Mouse (Mus musculus): ENCODE data around the gene Srd5a3. TPM values are rescaled to one million over a fixed set of nuclear protein-coding genes. Genes with fewer than 3 reads are reported as not detected.

Srd5a3 gene
- polyA plus RNA-seq, 1 experiment = 12.0 TPM

DNA sequence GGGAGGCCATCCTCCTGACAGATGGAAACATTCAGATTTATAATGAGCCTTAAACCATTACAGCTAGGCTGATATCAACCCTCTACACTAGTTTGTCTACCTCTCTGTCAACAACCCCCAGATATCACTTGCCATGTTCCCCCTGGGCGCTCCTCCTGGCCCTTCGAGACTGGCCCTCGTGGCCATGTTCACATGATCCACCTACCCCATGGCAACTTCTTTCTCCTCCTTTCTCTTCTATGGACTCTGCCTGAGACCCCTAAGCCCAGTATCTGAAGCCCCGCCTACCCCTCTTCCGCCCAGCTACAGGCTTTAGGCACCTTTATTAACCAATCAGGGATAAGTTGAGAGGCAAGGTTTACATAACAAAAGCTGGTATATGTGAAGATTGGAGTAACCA lies 39.7 kb downstream of the Srd5a3 start:
- H3K36me3 ChIP-seq (ENCODE audit: control insufficient read depth, insufficient read depth) = no peaks in the 10 kb centered on the region
- H3K79me2 ChIP-seq (ENCODE audit: control insufficient read depth, insufficient read depth) = peaks cover 5% of the 10 kb centered on the region
- TF ChIP-seq POLR2A (IDR thresholded peaks at IDR 0.05; ENCODE audit: insufficient read length, low read depth) (no peak), POLR2AphosphoS2 (IDR thresholded peaks at IDR 0.05; ENCODE audit: insufficient read length, low read depth) (no peak), CEBPB (IDR thresholded peaks at IDR 0.05; ENCODE audit: insufficient read depth, poor library complexity, severe bottlenecking) (no peak), REST (IDR thresholded peaks at IDR 0.05; ENCODE audit: insufficient read depth, insufficient read length) (no peak), TCF12 (IDR thresholded peaks at IDR 0.05; ENCODE audit: insufficient read depth, poor library complexity, severe bottlenecking) (no peak), TCF3 (IDR thresholded peaks at IDR 0.05; ENCODE audit: insufficient read length, low read depth) (no peak), USF1 (IDR thresholded peaks at IDR 0.05; ENCODE audit: low read depth) (no peak)
- H3K4me2 ChIP-seq (ENCODE audit: low read depth) = no peak overlapping the region
- H3K27me3 ChIP-seq (ENCODE audit: control insufficient read depth, insufficient read depth, insufficient read length) = no peaks in the 10 kb centered on the region
- H3ac ChIP-seq (ENCODE audit: control insufficient read depth, insufficient read length) = no peak overlapping the region
- no peak overlapping the region for H3K4me3 ChIP-seq

GRCm38 (mm10) chr5:76182326-76182725 lies 42.3 kb downstream of the Srd5a3 start:
- Histone ChIP-seq H3K27me3 (ENCODE audit: control insufficient read depth, insufficient read depth, insufficient read length) (no peaks in the 10 kb centered on the region), H3K79me2 (ENCODE audit: control insufficient read depth, insufficient read depth) (peaks cover 31% of the 10 kb centered on the region), H3K36me3 (ENCODE audit: control insufficient read depth, insufficient read depth) (no peaks in the 10 kb centered on the region), H3K4me3 (no peak overlapping the region), H3K4me2 (ENCODE audit: low read depth) (no peak overlapping the region), H3ac (ENCODE audit: control insufficient read depth, insufficient read length) (no peak overlapping the region)
- no peak for TF ChIP-seq TCF12 (IDR thresholded peaks at IDR 0.05; ENCODE audit: insufficient read depth, poor library complexity, severe bottlenecking)
- TF ChIP-seq MAX (IDR thresholded peaks at IDR 0.05; ENCODE audit: low read depth) = no peak
- no peak for TF ChIP-seq USF1 (IDR thresholded peaks at IDR 0.05; ENCODE audit: low read depth)
- no peak for TF ChIP-seq POLR2A (IDR thresholded peaks at IDR 0.05; ENCODE audit: insufficient read length, low read depth)
- no peak for TF ChIP-seq MYOG (IDR thresholded peaks at IDR 0.05; ENCODE audit: control insufficient read depth in 1 of 3, insufficient read depth in 1 of 3, insufficient read length in 2 of 3, low read depth in 2 of 3)
- no peak for TF ChIP-seq REST (IDR thresholded peaks at IDR 0.05; ENCODE audit: insufficient read depth, insufficient read length)
- TF ChIP-seq SRF (IDR thresholded peaks at IDR 0.05; ENCODE audit: control insufficient read depth, insufficient read length, low read depth) = no peak

- H3K27me3 ChIP-seq (ENCODE audit: control insufficient read depth, insufficient read depth, insufficient read length) = no peaks in the 10 kb centered on the region
- peaks cover 39% of the 10 kb centered on the region for H3K79me2 ChIP-seq (ENCODE audit: control insufficient read depth, insufficient read depth)
- no peaks in the 10 kb centered on the region for H3K36me3 ChIP-seq (ENCODE audit: control insufficient read depth, insufficient read depth)
- TF ChIP-seq POLR2AphosphoS2 (IDR thresholded peaks at IDR 0.05; ENCODE audit: insufficient read length, low read depth) = no peak
- peak overlapping the region; percentile 99 for H3K4me2 ChIP-seq (ENCODE audit: low read depth)
- H3K4me3 ChIP-seq = peak overlapping the region; percentile 34
- peak overlapping the region; percentile 68 for H3ac ChIP-seq (ENCODE audit: control insufficient read depth, insufficient read length)
Observed at GRCm38 (mm10) chr5:76183043-76183749, 43.1 kb downstream of the Srd5a3 start.

- Histone ChIP-seq H3K4me3 (peak within 1 kb of the TSS; percentile 34), H3K4me2 (ENCODE audit: low read depth) (peak within 1 kb of the TSS; percentile 99), H3K36me3 (ENCODE audit: control insufficient read depth, insufficient read depth) (no peaks in the 10 kb centered on the region)
Observed at GRCm38 (mm10) chr5:76183750-76184261, 43.7 kb downstream of the Srd5a3 start, which contains the start of gene Tmem165. TSS of gene Tmem165 (plus strand) at chr5:76183880.

GRCm38 (mm10) chr5:76184286-76185080 lies 44.4 kb downstream of the Srd5a3 start:
- Histone ChIP-seq H3K4me2 (ENCODE audit: low read depth) (peak overlapping the region; percentile 69), H3ac (ENCODE audit: control insufficient read depth, insufficient read length) (peak overlapping the region; percentile 68), H3K36me3 (ENCODE audit: control insufficient read depth, insufficient read depth) (no peaks in the 10 kb centered on the region), H3K27me3 (ENCODE audit: control insufficient read depth, insufficient read depth, insufficient read length) (no peaks in the 10 kb centered on the region), H3K4me3 (peak overlapping the region; percentile 34), H3K79me2 (ENCODE audit: control insufficient read depth, insufficient read depth) (peaks cover 52% of the 10 kb centered on the region)
- no peak for TF ChIP-seq TCF12 (IDR thresholded peaks at IDR 0.05; ENCODE audit: insufficient read depth, poor library complexity, severe bottlenecking)
- TF ChIP-seq POLR2AphosphoS2 (IDR thresholded peaks at IDR 0.05; ENCODE audit: insufficient read length, low read depth) = no peak
- no peak for TF ChIP-seq MAX (IDR thresholded peaks at IDR 0.05; ENCODE audit: low read depth)
- no peak for TF ChIP-seq REST (IDR thresholded peaks at IDR 0.05; ENCODE audit: insufficient read depth, insufficient read length)
- no peak for TF ChIP-seq MYOG (IDR thresholded peaks at IDR 0.05; ENCODE audit: control insufficient read depth in 1 of 3, insufficient read depth in 1 of 3, insufficient read length in 2 of 3, low read depth in 2 of 3)
- no peak for TF ChIP-seq SRF (IDR thresholded peaks at IDR 0.05; ENCODE audit: control insufficient read depth, insufficient read length, low read depth)
- no peak for TF ChIP-seq POLR2A (IDR thresholded peaks at IDR 0.05; ENCODE audit: insufficient read length, low read depth)
- no peak for TF ChIP-seq MYOD1 (IDR thresholded peaks at IDR 0.05; ENCODE audit: control insufficient read depth in 1 of 3, insufficient read length in 2 of 3, low read depth in 2 of 3)
- no peak for TF ChIP-seq TCF3 (IDR thresholded peaks at IDR 0.05; ENCODE audit: insufficient read length, low read depth)
- TF ChIP-seq USF1 (IDR thresholded peaks at IDR 0.05; ENCODE audit: low read depth) = no peak
- TF ChIP-seq CEBPB (IDR thresholded peaks at IDR 0.05; ENCODE audit: insufficient read depth, poor library complexity, severe bottlenecking) = no peak
- TF ChIP-seq E2F4 (IDR thresholded peaks at IDR 0.05; ENCODE audit: insufficient read depth) = no peak

More at GRCm38 (mm10) chr5:76183750-76184261, 43.7 kb downstream of the Srd5a3 start, which contains the start of gene Tmem165:
- H3K79me2 ChIP-seq (ENCODE audit: control insufficient read depth, insufficient read depth) = peaks cover 45% of the 10 kb centered on the region
- TF ChIP-seq TCF12 (IDR thresholded peaks at IDR 0.05; ENCODE audit: insufficient read depth, poor library complexity, severe bottlenecking) = no peak
- no peak for TF ChIP-seq CEBPB (IDR thresholded peaks at IDR 0.05; ENCODE audit: insufficient read depth, poor library complexity, severe bottlenecking)
- TF ChIP-seq MYOD1 (IDR thresholded peaks at IDR 0.05; ENCODE audit: control insufficient read depth in 1 of 3, insufficient read length in 2 of 3, low read depth in 2 of 3) = peak in 2 of 3 experiments; percentile 35 to 71
- TF ChIP-seq POLR2AphosphoS2 (IDR thresholded peaks at IDR 0.05; ENCODE audit: insufficient read length, low read depth) = peak; percentile 98
- no peak for TF ChIP-seq REST (IDR thresholded peaks at IDR 0.05; ENCODE audit: insufficient read depth, insufficient read length)
- peak in 2 of 3 experiments; percentile 64 to 68 for TF ChIP-seq MYOG (IDR thresholded peaks at IDR 0.05; ENCODE audit: control insufficient read depth in 1 of 3, insufficient read depth in 1 of 3, insufficient read length in 2 of 3, low read depth in 2 of 3)
- TF ChIP-seq E2F4 (IDR thresholded peaks at IDR 0.05; ENCODE audit: insufficient read depth) = peak; percentile 11
- no peak for TF ChIP-seq TCF3 (IDR thresholded peaks at IDR 0.05; ENCODE audit: insufficient read length, low read depth)
- TF ChIP-seq SRF (IDR thresholded peaks at IDR 0.05; ENCODE audit: control insufficient read depth, insufficient read length, low read depth) = peak; percentile 35
- TF ChIP-seq POLR2A (IDR thresholded peaks at IDR 0.05; ENCODE audit: insufficient read length, low read depth) = peak; percentile 99
- no peaks in the 10 kb centered on the region for H3K27me3 ChIP-seq (ENCODE audit: control insufficient read depth, insufficient read depth, insufficient read length)
- peak within 1 kb of the TSS; percentile 68 for H3ac ChIP-seq (ENCODE audit: control insufficient read depth, insufficient read length)

Measured in myocyte (in vitro differentiated cells).